ENCODE assay signal across 14 mouse cellular contexts in the genomic region with DNA sequence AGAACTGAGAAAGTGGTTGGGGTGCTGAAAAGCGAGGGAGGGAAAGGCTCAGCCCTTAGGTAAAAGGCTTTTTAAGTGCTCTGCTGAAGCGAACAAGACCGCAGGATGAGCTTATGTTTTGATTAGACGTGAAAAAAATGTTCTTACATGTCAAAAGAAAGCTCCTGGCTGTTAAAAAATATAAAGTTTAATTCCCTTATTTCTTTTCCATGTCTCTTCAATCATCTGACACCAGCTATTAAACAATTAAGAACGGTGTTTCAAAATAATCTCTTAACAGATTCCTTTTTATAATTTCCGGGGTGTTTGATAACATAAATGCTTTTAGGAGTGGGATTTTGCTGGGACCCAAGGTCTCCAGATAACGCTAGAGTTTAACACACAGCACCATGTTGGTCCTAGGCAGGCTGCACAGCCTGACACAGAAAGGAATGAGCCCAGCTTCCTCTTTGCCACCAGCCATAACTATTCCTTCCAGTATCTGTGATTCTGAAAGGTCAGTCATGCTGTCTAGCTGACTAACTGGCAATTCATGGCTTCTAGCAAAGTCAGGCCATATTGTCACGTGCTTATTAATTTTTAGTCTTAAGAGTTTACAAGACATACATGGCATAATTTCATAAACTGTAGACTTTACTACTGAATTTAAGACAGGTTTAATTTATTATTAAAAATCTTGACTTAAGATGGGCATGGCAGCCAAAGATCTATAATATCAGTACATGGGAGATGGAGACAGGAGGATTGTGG.
A peak's percentile ranks its signal among the peaks of the same experiment; 100 is the strongest.
DNase-seq lines count a peak whose midpoint lies in the region; ATAC-seq lines count a peak whose summit lies in the region.
"Had no signal": no experiment of that assay in that cellular context is flagged by ENCODE, and none has a peak within 500 bp of the region (broad histone marks: within the 10 kb centered on the region; RNA-seq: fewer than 3 reads in every experiment).

No protein-coding gene starts in this region.

- H3K4me3 ChIP-seq in heart, embryonic 11.5 days (ENCODE audit: low read depth, low read length): no peak overlapping the region
- no peak overlapping the region for H3K4me3 ChIP-seq in heart, embryonic 10.5 days
- no peak overlapping the region for H3K4me3 ChIP-seq in liver, embryonic 11.5 days (ENCODE audit: low read depth, low read length)
- H3K4me3 ChIP-seq in embryonic facial prominence, embryonic 12.5 days: no peak overlapping the region
- H3K4me3 ChIP-seq in limb, embryonic 13.5 days: no peak overlapping the region
- H3K4me3 ChIP-seq: forebrain, embryonic 12.5 days; midbrain, embryonic 12.5 days had no signal

- no peak overlapping the region for H3K4me2 ChIP-seq in heart, embryonic 11.5 days
- H3K4me2 ChIP-seq in liver, embryonic 11.5 days: no peak overlapping the region
- no peak overlapping the region for H3K4me2 ChIP-seq in embryonic facial prominence, embryonic 12.5 days (replicated peaks)
- no peak overlapping the region for H3K4me2 ChIP-seq in limb, embryonic 13.5 days (replicated peaks)
- H3K4me2 ChIP-seq: forebrain, embryonic 12.5 days; midbrain, embryonic 12.5 days had no signal

- no peaks in the 10 kb centered on the region for H3K4me1 ChIP-seq in heart, embryonic 11.5 days (ENCODE audit: control insufficient read depth, insufficient read depth, low read length)
- H3K4me1 ChIP-seq in heart, embryonic 10.5 days: 0 out of 2 replicates have a peak, but pooled peaks cover 4% of the 10 kb centered on the region
- H3K4me1 ChIP-seq in liver, embryonic 11.5 days (replicated peaks; ENCODE audit: control insufficient read depth, insufficient read depth, low read length): no peaks in the 10 kb centered on the region; the same call in 1 of the 2 replicates
- peaks cover 5% of the 10 kb centered on the region; the same call in 1 of the 2 replicates for H3K4me1 ChIP-seq in embryonic facial prominence, embryonic 12.5 days
- peaks cover 22% of the 10 kb centered on the region for H3K4me1 ChIP-seq in limb, embryonic 13.5 days
- H3K4me1 ChIP-seq: forebrain, embryonic 12.5 days; midbrain, embryonic 12.5 days had no signal

- 57% methylated on average over 8 of the region's 8 CpGs for WGBS in heart, embryonic 11.5 days (ENCODE audit: insufficient replicate concordance)
- 72% methylated on average over 8 of the region's 8 CpGs for WGBS in heart, embryonic 10.5 days
- 63% methylated on average over 8 of the region's 8 CpGs for WGBS in liver, embryonic 11.5 days
- 73% methylated on average over 8 of the region's 8 CpGs for WGBS in embryonic facial prominence, embryonic 12.5 days
- WGBS in limb, embryonic 13.5 days: 71% methylated on average over 8 of the region's 8 CpGs

- peak overlapping the region; percentile 38; the same call in 1 of the 2 replicates for H3K27ac ChIP-seq in heart, embryonic 11.5 days (ENCODE audit: low read depth, low read length)
- H3K27ac ChIP-seq in heart, embryonic 10.5 days: no peak overlapping the region
- H3K27ac ChIP-seq in liver, embryonic 11.5 days (ENCODE audit: low read depth, low read length): peak overlapping the region; percentile 25; the same call in 1 of the 2 replicates
- H3K27ac ChIP-seq in embryonic facial prominence, embryonic 12.5 days: peak overlapping the region; percentile 38
- H3K27ac ChIP-seq in limb, embryonic 13.5 days: peak overlapping the region; percentile 88
- H3K27ac ChIP-seq: forebrain, embryonic 12.5 days; midbrain, embryonic 12.5 days had no signal

- H3K9me3 ChIP-seq in heart, embryonic 11.5 days (replicated peaks; ENCODE audit: control insufficient read depth, low read length): no peaks in the 10 kb centered on the region
- H3K9me3 ChIP-seq in heart, embryonic 10.5 days: no peaks in the 10 kb centered on the region
- no peaks in the 10 kb centered on the region for H3K9me3 ChIP-seq in liver, embryonic 11.5 days (ENCODE audit: control insufficient read depth, low read length)
- H3K9me3 ChIP-seq in embryonic facial prominence, embryonic 12.5 days: 0 out of 2 replicates have a peak, but pooled peaks cover 3% of the 10 kb centered on the region
- H3K9me3 ChIP-seq in limb, embryonic 13.5 days: no peaks in the 10 kb centered on the region
- H3K9me3 ChIP-seq: forebrain, embryonic 12.5 days; midbrain, embryonic 12.5 days had no signal

- H3K27me3 ChIP-seq in heart, embryonic 11.5 days (ENCODE audit: control insufficient read depth, insufficient read depth, low read length): no peaks in the 10 kb centered on the region
- no peaks in the 10 kb centered on the region for H3K27me3 ChIP-seq in heart, embryonic 10.5 days (ENCODE audit: insufficient read depth, poor library complexity, severe bottlenecking)
- H3K27me3 ChIP-seq in liver, embryonic 11.5 days (replicated peaks; ENCODE audit: control insufficient read depth, insufficient read depth, low read length): no peaks in the 10 kb centered on the region
- no peaks in the 10 kb centered on the region for H3K27me3 ChIP-seq in embryonic facial prominence, embryonic 12.5 days
- no peaks in the 10 kb centered on the region for H3K27me3 ChIP-seq in limb, embryonic 13.5 days
- H3K27me3 ChIP-seq: forebrain, embryonic 12.5 days; midbrain, embryonic 12.5 days had no signal

- H3K9ac ChIP-seq in heart, embryonic 11.5 days (ENCODE audit: low read depth, low read length): no peak overlapping the region
- no peak overlapping the region for H3K9ac ChIP-seq in liver, embryonic 11.5 days (ENCODE audit: low read depth, low read length)
- H3K9ac ChIP-seq in embryonic facial prominence, embryonic 12.5 days: no peak overlapping the region
- no peak overlapping the region for H3K9ac ChIP-seq in limb, embryonic 13.5 days
- H3K9ac ChIP-seq: forebrain, embryonic 12.5 days; midbrain, embryonic 12.5 days had no signal

- DNase-seq in heart, embryonic 10.5 days (ENCODE audit: low spot score): no peak
- no peak for DNase-seq in liver, embryonic 11.5 days (ENCODE audit: low spot score)
- no peak for DNase-seq in liver
- DNase-seq in layer of hippocampus, adult 8-10 months (ENCODE audit: low spot score in 2 of 2): no peak
- DNase-seq in cerebellum, adult 9-10 months: no peak
- DNase-seq: adrenal gland, adult 8-10 months; cerebellum, adult 8-10 months; lung, postnatal 36 days had no signal

- no peaks in the 10 kb centered on the region for H3K36me3 ChIP-seq in heart, embryonic 11.5 days (ENCODE audit: control insufficient read depth, insufficient read depth, low read length)
- no peaks in the 10 kb centered on the region for H3K36me3 ChIP-seq in heart, embryonic 10.5 days
- no peaks in the 10 kb centered on the region for H3K36me3 ChIP-seq in liver, embryonic 11.5 days (ENCODE audit: control insufficient read depth, insufficient read depth, low read length)
- no peaks in the 10 kb centered on the region for H3K36me3 ChIP-seq in embryonic facial prominence, embryonic 12.5 days
- H3K36me3 ChIP-seq in limb, embryonic 13.5 days: no peaks in the 10 kb centered on the region
- H3K36me3 ChIP-seq: forebrain, embryonic 12.5 days; midbrain, embryonic 12.5 days had no signal

- no peak for ATAC-seq in heart, embryonic 11.5 days (replicated peaks; ENCODE audit: insufficient number of reproducible peaks, low FRiP score, low TSS enrichment)
- no peak for ATAC-seq in liver, embryonic 11.5 days (replicated peaks; ENCODE audit: low FRiP score)
- ATAC-seq in embryonic facial prominence, embryonic 12.5 days (ENCODE audit: insufficient number of reproducible peaks, insufficient read depth, low FRiP score, low TSS enrichment): no peak
- no peak for ATAC-seq in limb, embryonic 13.5 days (ENCODE audit: low FRiP score, low read depth)
- ATAC-seq: hindbrain, embryonic 16.5 days had no signal
